Mouse (Mus musculus): ENCODE results near the gene Cd7.
A peak's percentile ranks its signal among the peaks of the same experiment; 100 is the strongest.

Gene Cd7

DNA sequence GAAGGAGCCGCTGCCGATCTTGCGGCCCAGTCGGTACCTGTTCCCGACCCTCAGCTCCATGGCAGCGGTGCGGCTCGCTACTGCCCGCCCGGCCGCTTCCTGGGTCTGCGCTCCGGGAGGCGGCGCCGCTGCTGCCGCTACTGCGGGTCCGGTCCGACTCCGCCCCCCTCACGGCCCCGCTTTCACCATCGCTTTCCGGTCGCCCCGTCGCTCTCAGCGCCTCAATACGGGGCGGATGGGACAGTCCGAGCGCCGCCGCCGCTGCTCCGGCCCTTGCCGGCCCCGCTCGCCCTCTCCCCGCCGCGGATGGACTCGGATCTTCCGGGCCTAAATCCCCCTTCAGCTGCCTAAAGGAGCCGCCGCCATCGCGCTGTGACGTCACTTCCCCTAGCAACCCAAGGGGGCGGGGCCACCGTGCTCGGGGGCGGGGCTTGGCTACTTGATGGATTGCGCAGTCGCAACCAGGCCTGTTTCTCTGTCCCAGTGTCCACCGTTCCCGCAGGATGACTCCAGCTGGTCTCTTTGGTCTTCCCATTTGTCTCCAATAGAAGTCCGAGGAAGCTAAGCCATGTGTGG is 48.2 kb downstream of the Cd7 start, which contains the start of gene Csnk1d:
TSS of gene Csnk1d (minus strand) at position 380 of the 576 bp plus-strand sequence.
- DNase-seq (ENCODE audit: low read depth, low spot score): peak; percentile 92

DNA sequence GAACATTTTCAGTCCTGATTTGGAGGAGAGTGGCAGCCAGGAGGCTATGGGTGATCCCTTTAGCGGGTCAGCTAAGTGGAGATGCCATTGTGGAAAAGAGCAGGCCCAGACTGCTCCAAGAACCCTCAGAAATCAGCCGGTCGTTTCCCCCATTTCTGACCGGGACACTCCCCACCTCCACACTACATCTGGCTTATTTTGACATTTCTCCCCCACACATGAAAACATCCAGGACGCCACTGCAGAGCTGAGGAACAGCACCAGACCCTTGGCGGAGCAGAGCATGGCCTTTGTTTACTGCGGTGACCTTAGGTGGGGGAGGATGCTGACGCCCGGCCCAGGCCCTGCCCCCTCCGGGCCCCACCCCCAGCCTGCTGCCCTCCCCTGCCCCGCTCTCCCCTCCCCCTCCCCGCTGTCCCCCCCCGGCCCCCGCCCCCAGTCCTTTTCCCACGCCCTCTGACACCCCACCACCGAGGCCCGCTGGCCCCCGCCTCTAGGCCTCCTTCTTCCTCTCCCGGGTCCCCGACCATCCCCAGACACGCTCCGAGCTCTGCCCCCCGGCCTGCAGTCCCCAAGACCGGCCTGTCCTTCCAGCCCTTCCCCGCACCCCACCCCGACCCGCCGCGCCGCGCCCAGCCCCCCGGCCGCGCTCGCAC is 49.0 kb downstream of the Cd7 start:
- DNase-seq (ENCODE audit: low read depth, low spot score): peak; percentile 50

DNA sequence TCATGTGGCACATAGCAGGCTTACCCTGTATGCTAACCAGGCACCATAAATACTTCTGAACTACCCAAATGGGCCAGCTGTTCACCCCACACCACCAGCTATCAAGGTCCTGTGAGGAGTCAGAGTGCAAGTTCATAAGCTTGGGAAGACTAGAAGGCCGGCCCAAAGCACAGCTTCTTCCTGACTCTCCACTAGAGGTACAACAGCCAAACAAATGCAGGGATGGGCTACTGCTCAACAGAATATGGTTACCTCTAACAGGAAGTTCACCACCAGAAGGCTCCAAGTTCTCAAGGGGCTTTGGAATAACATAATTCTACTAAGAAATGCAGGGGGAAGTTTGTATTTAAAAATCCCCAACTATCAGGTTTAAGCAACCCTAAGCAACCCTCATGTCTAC is 49.7 kb downstream of the Cd7 start:
- DNase-seq (ENCODE audit: low read depth, low spot score): peak; percentile 21

DNA sequence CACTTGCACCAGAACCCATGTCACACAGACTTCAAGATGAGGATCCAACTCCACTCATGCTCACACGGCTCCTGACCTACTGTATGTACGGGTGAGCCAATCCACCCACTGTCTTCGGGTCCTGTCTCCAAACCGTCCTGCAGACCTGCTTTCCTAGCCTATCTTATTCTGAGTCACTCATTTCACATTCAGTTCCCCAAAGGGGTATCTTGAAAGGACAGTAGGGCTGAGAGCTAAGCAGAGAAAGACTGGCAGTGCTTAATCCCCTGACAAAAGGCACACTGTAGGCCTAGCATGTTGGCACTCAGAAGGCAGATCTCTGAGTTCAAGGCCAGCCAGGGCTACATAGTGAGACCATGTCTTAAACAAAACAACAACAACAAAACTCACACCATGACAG is 50.8 kb downstream of the Cd7 start:
- no peak for DNase-seq (ENCODE audit: low read depth, low spot score)

DNA sequence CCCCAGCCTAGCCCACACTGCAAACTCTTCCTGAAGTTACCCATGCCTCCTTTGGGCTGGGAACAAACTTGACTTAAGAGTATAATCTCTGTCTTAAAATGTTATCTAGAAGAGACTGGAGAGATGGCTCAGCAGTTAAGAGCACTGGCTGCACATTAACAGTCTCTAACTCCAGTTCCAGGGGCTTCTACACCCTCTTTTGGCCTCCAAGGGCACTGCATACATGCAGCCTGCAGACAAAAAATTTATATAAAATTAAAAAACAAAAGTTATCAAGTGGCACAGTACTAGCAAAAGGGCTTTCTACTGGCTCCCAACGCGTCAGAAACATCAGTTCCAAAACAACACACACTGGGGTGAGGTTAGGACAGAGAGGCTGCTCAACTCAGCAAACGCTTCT is 51.6 kb downstream of the Cd7 start:
- DNase-seq (ENCODE audit: low read depth, low spot score): no peak
